Mouse (Mus musculus) cerebellum, adult 11 months (tissue): ENCODE data around the gene Clcn2.
"Not testable (repeated sequence)": the region's sequence is repeated elsewhere in the genome, so short reads cannot be mapped to it uniquely, and the experiment has no call there.

Experiments
- DNase-seq: peaks from one replicate; pipeline ENCODE4 v3.0.0; 2022

Gene Clcn2

DNA sequence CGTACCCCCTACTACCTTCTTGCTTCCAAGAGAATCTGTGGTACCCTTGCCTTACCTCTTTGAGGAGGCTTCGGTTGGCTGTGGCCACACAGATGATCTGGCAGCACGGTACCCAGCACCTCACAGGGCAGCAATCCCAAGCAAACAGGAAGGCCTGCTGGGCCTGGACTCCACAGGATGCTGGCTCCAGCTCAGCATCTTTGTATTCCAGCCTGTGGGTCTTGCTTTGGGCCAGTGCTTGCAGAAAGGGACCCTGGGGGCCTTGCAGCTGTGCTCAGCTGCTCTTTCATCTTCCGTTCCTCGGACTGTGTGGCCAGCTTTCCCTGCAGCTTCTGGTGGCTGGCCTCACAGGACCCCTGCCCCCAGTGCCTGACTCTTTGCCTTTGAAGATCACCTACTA lies 17.5 kb downstream of the Clcn2 start:
- peak; percentile 59 for DNase-seq

DNA sequence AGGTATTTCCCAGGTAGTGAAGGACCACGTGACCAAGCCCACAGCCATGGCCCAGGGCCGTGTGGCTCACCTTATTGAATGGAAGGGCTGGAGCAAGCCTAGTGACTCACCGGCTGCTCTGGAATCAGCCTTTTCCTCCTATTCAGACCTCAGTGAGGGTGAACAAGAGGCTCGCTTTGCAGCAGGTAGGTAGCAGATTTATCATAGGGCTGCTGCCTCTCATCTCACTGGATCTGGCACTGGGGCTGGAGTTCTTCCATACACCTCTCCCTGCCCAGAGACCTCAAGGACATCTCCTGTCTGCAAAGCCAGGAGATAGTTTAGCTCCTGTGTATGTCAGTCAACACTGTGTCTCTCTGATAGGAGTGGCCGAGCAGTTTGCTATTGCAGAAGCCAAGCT lies 18.3 kb downstream of the Clcn2 start:
- DNase-seq, result no peak

DNA sequence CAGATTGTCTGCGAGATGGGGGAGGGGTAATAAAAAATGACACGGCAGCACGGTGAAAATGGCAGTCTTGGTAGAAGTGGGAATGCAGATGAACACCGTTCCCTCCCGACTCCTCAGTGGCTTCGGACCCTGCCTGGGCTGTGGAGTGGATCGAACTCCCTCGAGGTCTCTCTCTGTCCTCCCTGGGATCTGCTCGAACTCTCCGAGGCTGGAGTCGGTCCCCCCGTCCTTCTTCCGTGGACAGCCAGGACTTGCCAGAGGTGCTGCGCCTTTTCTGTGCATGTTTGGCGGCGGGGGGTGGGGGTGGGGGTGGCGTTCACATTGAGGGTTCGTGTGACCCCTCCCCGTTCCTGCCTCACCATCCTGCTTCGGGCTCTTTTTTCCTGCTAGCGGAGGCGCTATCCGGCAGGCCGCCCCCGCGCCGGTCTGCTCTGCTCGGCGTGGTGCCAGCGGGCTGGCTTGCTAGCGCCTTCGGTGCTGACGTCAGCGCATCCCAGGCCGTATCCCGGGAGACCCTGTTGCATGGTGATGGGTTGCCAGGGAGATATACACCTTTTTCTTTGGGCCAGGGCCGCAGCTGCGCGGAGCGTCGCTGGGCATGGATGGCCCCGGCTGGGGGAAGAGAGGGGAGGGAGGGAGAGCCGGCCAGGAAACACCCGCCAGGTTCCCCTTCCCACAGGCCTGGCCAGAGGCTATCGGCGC lies 21.8 kb downstream of the Clcn2 start:
- DNase-seq, result peak; percentile 88

DNA sequence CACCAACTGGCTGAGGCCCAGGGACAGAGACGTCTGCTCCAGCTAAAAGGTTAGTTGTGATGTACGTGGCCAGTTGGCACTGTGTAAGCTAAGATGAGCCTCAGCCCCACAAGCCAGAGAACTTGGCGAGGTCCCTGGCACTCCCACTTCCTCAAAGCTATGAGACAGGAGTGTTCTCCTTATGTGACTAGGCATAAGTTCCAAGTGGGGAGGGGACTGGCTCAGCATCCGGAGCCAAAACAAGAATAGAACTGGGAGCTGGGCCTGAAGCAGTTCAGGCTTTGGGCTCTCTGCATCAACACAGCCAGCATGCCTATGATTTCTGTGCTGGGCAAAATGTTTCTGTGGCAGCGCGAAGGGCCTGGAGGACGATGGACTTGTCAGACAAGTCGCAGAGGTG lies 22.8 kb downstream of the Clcn2 start:
- DNase-seq, result peak; percentile 57

DNA sequence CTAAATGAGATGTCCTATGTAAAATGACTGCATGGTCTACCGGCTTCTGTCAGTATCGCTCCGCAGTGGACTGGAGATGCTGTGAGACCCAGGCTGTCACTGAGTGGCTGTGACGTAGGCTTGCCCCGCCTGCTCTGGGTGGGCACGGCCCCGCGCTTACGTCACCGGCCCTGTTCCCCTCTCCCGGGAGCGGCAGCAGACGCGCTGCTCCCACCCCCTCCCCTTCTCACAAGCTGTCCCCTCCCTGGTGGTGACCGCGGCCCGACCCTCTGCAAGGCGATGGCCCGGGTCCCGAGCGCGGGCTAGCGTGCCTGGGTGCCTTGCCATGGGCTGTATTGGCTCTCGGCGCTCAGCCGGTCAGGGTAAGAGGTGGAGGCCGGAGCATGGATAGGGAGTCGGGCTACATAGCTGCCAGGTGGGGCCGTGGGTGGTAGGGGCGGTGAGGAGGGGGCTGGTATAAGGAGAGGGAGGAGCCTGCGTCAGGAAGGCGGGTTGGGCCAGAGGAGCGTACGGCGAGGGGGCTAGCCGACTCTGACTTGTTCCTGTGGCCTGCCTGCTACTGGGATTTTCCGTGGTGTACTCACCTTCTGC lies 24.3 kb downstream of the Clcn2 start, which contains the start of gene Fam131a:
Gene Fam131a, plus strand, starts transcription at position 131 of the 591 bp plus-strand sequence.
- DNase-seq, result peak; percentile 91

DNA sequence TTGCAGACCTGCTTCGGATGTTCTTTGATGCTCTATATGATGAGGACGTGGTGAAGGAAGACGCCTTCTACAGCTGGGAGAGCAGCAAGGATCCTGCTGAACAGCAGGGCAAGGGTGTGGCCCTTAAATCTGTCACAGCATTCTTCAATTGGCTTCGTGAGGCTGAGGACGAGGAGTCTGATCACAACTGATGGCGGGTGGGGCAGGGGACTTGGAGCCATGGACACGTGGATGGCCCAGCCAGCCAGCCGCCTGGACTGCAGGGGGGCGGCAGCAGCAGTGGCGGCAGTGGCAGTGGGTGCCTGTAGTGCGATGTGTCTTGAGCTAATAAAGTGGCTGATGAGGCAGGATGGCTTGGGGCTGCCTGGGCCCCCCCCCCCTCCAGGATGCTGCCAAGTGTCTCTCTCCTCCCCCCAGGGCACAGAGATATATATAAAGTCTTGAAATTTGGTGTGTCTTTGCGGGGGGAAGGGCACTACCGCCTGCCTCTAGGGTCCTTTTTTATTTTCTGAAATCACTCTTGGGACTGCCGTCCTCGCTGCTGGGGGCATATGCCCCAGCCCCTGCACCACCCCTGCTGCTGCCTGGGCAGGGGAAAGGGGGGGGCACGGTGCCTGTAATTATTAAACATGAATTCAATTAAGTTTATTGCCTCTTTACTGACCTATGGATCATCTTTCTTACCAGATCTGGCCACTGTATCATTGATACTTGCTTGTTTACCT lies 25.1 kb downstream of the Clcn2 start:
- DNase-seq, result peak; percentile 43

DNA sequence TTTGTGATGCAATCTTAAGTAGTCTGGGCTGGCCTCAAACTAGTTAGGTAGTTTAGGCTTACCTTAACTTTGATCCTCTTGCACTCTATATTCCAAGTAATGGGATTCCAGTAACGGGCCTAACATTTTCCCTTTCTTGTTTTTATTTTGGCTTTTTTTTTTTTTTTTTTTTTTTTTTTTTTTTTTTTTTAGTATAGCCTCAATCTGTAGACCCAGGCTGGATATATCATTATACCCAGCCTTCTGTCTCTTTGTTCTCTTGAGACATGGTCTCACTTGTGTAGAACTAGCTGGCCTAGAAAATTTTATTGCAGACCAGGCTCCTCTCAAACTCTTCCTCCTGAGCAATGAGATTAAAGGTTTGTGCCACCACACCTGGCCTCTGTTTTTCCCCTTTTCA lies 25.9 kb downstream of the Clcn2 start:
- DNase-seq, result no peak

DNA sequence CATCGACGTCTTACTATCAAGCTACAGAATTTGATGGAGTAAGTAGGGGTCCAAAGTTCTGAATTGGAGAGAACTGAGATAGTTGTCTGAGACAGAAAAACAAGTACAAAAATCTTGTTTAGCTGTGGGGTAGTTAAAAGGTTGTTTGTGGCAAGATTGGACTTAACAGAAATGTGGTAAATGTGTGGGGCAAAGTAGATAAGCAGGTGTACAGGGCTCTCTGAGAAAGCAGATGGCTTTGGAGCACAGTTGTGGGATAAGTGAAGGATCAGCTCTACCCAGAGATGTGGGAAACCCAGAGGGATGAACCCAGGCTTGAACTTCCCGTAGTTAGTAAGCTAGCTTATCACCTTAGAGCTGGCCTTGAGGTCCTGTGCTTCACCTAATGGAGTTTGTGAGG lies 26.8 kb downstream of the Clcn2 start:
- no peak for DNase-seq

DNA sequence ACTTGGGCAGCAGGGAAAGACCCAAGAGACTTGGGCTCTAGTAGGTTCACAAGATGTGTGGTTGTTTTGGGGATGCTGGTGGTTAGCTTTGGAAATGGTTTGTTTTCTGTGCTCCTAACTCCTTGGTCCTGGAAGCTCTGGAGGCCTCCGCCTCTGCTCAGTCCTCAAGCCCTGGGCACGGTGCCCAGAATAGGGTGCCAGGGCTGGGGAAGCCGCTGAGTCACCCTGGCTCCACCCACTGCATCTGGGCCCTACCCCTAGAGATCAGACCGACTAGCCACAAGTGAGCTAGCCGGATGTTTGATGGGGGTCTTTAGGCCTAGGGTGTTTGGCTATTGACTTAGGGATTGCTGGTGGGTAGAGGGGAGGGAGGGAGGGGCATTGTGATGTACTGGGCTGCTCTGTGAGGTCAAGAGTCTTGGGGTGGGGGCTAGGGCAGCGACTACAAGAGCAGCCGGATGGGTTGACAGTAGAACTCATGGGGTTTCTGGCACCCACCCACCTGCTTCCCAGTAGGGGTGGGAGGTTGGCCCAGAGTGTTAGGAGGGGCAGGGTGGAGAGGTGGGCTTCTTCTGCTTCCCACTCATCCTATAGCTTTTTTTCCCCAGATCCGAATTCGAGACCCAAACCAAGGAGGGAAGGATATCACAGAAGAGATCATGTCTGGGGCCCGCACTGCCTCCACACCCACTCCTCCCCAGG lies 39.4 kb downstream of the Clcn2 start:
- DNase-seq, result peak; percentile 67

DNA sequence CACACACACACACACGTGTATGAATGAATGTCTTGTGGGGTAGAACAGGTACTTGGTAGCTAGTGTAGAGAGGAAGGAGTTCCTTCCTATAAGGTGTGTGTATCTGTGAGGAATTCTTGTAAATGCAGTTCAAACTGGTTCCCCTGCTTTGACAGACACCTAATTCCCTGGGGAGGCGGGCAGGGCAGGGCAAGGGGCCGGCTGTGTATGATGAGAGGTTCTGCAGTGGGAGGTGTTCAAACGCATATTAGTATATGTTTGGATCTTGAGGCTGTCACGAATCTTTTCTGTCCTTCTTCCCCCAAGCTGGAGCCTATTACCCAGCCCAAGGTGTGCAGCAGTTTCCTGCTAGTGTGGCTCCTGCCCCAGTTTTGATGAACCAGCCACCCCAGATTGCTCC lies 40.2 kb downstream of the Clcn2 start:
- DNase-seq, result no peak

DNA sequence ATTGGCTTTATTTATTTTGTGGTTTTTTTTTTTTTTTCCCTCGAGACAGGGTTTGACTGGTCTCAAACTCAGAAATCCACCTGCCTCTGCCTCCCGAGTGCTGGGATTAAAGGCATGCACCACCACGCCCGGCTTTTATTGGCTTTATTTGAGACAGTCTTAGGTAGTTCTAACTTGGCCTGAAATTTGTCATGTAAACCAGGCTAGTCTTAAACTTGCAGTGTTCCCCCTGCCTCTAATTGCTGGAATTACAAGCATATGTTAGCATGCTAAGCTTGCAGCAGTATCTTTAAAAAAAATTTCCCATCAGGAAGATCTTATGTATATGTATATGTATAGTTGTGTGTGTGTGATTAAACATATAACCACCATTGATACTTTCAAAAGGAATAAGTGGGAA lies 40.8 kb downstream of the Clcn2 start:
- no peak for DNase-seq

DNA sequence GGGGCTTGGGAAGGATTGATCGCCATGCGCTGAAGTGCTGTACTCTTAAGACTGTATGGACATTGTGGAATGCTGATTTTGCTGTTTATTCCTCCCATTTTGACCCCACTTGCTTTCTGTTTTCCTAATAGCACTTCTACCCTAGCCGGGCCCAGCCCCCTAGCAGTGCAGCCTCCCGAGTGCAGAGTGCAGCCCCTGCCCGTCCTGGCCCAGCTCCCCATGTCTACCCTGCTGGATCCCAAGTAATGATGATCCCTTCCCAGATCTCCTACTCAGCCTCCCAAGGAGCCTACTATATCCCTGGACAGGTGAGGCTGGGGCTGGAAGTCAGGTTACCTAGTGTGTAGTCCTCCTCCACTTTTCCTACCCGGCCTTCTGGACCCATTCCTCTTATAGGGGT lies 42.3 kb downstream of the Clcn2 start:
- DNase-seq, result no peak

DNA sequence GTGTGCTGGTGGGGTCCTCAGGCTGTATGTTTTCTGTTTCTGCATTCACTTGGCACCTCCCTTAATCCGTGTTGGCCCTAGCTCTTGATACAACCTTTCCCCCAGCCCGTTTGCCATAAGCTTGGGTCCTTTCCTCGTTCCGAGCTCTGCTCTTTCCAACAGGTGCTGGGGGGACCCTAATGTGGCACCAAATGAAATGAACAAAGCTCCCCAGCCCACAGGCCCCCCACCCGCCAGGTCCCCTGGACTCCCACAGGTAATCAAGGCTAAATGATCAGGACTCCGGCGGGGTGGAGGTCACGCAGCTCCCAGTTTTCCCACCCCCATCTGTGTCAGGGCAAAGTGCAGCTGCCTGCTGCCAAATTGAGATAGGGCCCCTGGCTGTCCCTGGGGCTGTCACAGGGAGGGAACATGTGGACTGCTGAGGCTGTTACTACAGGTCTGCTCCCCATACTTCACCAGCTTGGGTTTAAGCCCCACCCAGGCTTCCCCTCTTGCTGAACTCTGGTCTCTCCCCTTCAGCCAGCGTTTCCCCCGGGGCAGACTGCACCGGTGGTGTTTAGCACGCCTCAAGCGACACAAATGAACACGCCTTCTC lies 43.7 kb downstream of the Clcn2 start:
- DNase-seq, result peak; percentile 31

DNA sequence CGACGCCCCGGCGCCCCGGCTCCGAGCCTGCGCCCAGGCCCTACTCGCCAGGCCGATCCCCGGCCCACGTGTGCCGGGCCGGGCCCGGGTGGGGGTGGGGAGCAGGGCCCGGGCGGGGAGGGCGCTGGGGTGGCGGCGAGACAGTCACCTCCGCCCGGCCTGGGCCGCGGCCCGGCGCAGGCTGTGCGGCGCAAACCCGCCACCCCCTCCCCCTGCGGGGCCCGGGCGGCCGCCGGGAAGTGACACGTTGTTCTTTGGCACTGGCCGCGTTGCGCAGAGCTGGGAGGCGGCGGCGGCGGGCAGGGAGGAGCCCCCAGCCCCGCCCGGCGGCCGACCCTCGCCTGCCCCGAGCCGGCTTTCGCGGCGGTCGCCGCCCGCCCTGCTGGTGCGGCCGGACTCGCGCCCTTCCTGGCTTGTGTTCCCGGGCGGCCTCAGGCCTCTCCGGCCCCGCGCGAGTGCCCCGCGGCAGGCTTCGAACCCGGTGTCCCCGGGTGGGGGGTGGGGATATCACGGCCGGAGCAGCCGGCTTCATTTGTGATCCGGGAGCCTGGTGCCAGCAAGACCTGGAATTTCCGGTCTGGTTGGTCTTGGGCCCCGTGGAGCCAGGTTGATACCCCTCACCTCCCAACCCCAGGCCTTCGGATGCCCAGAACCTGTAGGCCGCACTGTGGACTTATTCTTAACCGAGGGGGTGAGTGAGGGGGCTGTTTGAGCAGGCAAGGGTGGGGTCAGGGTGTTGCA lies 44.4 kb downstream of the Clcn2 start:
- DNase-seq, result peak; percentile 61

DNA sequence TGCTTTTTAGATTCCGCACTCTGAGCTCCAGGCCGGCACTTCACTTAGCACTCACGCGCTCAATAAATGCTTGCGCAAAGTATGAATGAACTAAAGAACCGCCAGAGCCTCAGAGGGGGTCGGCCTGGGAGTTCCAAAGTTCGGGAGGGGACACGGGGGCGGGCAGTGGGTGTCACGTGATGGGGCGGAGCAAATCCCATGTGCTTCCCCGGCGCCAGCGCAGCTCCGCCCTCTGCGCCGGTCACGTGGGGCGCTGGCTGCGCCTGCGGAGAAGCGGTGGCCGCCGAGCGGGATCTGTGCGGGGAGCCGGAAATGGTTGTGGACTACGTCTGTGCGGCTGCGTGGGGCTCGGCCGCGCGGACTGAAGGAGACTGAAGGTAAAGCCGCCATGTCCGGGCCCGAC lies 45.0 kb downstream of the Clcn2 start:
- peak; percentile 95 for DNase-seq

DNA sequence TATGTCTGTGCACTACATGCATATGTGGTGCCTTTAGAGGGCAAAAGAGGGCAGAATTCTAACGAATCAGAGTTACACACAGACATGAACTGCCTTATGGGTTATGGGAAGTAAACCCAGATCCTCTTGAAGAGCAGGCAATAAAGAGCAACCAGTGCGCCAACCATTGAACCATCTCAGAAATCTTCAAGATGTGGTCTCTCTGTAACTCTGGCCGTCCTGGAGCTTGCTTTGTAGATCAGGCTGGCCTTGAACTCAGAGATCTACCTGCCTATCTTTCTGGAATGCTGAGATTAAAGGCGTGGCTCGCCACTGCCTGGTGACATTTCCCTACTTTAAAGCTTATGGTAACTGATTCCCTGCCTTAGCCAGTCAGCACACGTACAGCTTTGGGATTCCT lies 45.7 kb downstream of the Clcn2 start:
- DNase-seq, result no peak

DNA sequence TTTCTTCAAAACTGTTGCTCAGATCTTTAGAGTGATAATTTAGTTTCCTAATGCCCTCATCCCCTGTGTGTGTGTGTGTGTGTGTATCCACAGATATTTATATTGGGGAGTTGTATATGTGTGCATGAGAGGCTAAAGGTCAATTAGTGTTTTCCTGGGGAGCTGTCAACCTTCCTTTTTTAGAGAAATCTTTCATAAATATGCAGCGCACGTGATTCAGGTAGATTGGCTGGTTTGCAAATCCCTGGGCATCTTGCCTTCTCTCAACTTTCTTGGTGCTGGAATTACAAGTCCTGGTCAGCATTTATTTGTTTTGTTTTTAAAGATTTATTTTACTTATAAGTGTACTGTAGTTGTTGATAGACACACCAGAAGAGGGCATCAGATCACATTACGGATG lies 47.3 kb downstream of the Clcn2 start:
- DNase-seq, result no peak

DNA sequence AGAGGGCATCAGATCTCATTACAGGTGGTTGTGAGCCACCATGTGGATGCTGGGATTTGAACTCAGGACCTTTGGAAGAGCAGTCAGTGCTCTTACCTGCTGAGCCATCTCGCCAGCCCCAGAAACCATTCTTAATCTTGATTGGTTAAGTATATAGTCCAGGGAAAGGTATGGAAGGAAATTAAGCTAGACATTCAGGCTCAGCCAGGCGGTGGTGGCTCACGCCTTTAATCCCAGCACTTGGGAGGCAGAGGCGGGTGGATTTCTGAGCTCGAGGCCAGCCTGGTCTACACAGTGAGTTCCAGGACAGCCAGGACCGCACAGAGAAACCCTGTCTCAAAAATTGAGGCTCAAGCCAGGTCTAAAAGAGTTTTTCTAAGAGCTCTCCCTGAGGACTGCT lies 49.5 kb downstream of the Clcn2 start, which contains the start of gene Eif4g1:
Gene Eif4g1, plus strand, starts transcription at position 301 of the 400 bp plus-strand sequence.
- DNase-seq, result not testable (repeated sequence)

DNA sequence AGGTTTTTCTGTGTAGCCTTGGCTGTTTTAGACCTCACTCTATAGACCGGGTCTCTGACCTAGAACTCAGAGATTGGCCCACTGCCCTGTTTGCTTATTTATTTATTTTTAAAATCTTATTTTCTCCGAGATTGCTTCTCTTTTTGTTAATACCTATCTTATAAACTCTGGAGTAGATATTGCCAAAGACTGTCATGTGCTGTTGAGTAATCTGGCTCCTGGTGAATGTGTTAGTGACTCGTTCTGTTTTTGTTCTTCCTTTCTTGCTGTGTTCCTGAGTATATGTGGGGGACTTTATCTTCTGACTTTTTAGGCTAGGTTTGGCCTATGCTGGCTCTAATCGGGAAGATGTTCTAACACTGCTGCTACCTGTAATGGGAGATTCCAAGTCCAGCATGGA lies 59.9 kb downstream of the Clcn2 start:
- no peak for DNase-seq

DNA sequence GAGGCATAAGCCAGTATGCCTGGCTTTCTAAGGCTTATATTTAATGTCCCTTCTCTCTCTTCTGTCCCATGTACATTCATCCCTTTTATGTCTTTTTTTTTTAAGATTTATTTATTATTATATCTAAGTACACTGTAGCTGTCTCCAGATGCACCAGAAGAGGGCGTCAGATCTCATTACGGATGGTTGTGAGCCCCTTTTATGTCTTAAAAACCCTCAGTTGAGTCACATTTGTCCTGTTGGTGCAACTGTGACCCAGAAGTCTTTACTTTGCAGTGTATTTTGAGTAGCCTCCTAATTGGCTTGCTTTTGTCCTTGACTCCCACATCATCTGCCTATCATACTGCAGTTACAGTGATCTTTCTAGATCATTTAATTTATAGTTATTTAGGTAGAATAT lies 64.2 kb downstream of the Clcn2 start:
- no peak for DNase-seq
